Mouse (Mus musculus) CH12.LX (cell line): ENCODE measurements around the gene Dlec1.

Experiments used
- ETS1 ChIP-seq: conservative IDR thresholded peaks from 2 replicates; pipeline ENCODE4 v1.6.1; 2012; ENCODE audit warnings: low read depth, mild to moderate bottlenecking, inconsistent platforms, low read length, improper control_type of control experiment, moderate library complexity
- USF1 ChIP-seq: IDR thresholded peaks from 2 replicates; pipeline ENCODE4 v1.6.1; 2014; ENCODE audit warnings: low read depth, mild to moderate bottlenecking, inconsistent platforms, low read length, improper control_type of control experiment
- ZC3H11A ChIP-seq: IDR thresholded peaks from 2 replicates; pipeline ENCODE4 v1.6.1; 2012; ENCODE audit warnings: low read depth, mild to moderate bottlenecking, inconsistent platforms, low read length, improper control_type of control experiment

DNA sequence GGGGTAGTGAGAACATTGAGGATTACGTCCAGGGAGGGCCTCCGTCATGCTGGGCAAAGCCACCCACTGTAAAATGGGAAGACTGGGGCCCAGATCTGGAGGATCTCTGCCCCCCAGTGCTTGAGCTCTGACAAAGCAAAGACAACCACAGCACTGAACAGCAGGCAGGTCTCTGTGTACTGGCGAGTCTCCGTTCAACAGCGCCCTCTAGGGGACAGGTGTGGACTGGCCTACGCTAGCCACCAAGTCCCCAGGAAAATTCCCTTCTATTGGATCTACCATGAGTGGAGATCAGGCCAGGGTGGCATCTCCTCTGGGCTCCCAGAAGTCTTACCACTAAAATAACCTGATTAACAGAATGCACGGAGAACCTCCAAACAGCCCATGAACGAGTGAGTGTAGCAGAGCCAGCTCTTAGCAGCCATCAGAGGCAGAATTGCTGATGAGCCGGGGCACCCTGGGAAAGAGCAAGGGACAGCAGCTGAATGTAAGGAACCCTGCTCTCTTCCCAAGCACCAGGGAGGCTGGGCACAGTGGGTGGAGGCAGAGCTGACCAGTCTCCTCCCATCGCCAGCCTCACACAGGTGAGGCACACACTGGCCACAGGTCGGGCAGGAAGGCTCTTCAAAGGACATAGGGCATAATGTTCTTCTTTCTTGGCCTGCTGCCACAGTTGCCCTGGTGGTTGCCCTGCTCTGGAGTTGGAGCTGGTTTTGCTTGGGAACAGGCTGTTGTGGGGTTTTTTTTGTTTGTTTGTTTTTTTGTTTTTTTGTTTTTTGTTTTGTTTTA is 90.1 kb downstream of the Dlec1 start:
- TF ChIP-seq ETS1 (no peak), USF1 (no peak), ZC3H11A (no peak)
